Mouse (Mus musculus) embryonic facial prominence, embryonic 13.5 days (tissue): ENCODE results near the gene Pip4p1. TPM values are rescaled to one million over a fixed set of nuclear protein-coding genes. Genes with fewer than 3 reads are reported as not detected.
"Not testable (repeated sequence)": the region's sequence is repeated elsewhere in the genome, so short reads cannot be mapped to it uniquely, and the experiment has no call there.

ENCODE experiments used
- ATAC-seq: fragments of 200-750 bp; cut with Nextera tagmentation; 2 replicates; pipeline ENCODE4 v1.8.0; 2017; ENCODE audit warnings: low read depth; ENCODE audit not compliant: insufficient number of reproducible peaks, insufficient read depth, low FRiP score, low TSS enrichment
- H3K27ac ChIP-seq: fragments of 300-500 bp; sonication (generic); 2 replicates; pipeline ENCODE4 v1.5.1; 2015; ENCODE audit warnings: moderate library complexity, mild to moderate bottlenecking, inconsistent platforms
- H3K27me3 ChIP-seq: fragments of 300-500 bp; sonication (generic); 2 replicates; pipeline ENCODE4 v1.6.1; 2015; ENCODE audit warnings: mild to moderate bottlenecking, inconsistent platforms
- H3K36me3 ChIP-seq: fragments of 300-500 bp; sonication (generic); 2 replicates; pipeline ENCODE4 v1.6.1; 2015; ENCODE audit warnings: mild to moderate bottlenecking, inconsistent platforms
- H3K4me1 ChIP-seq: fragments of 300-500 bp; sonication (generic); 2 replicates; pipeline ENCODE4 v1.6.1; 2015; ENCODE audit warnings: inconsistent platforms
- H3K4me2 ChIP-seq: fragments of 300-500 bp; sonication (generic); 2 replicates; pipeline ENCODE4 v1.6.1; 2015; ENCODE audit warnings: moderate library complexity, mild to moderate bottlenecking, inconsistent platforms
- H3K4me3 ChIP-seq: fragments of 300-500 bp; sonication (generic); 2 replicates; pipeline ENCODE4 v1.5.1; 2015; ENCODE audit warnings: mild to moderate bottlenecking, inconsistent platforms
- H3K9ac ChIP-seq: fragments of 300-500 bp; sonication (generic); 2 replicates; pipeline ENCODE4 v1.6.1; 2015; ENCODE audit warnings: mild to moderate bottlenecking, inconsistent platforms
- H3K9me3 ChIP-seq: fragments of 300-500 bp; sonication (generic); 2 replicates; pipeline ENCODE4 v1.6.1; 2016; ENCODE audit warnings: inconsistent platforms
- WGBS: fragments of 180-500 bp; shearing (Covaris S2); methylation state at CpG from one replicate; pipeline ENCODE4 v1.1.7; 2015; ENCODE audit warnings: mixed read lengths; 5-methylcytosine and 5-hydroxymethylcytosine counted together
- polyA plus RNA-seq: library from polyadenylated mRNA; unstranded; fragments of >200 nt; fragmentation: Nextera tagmentation; extraction: Ambion mirVana; gene quantifications from 2 replicates; pipeline ENCODE4 v1.2.1, GENCODE M21; 2015

Pip4p1 gene
- polyA plus RNA-seq, 1 experiment from 2014 or later = 56.9 TPM

- 75% methylated on average over 4 of the region's 4 CpGs for WGBS
- no peak overlapping the region for H3K27ac ChIP-seq
These were observed 25.9 kb downstream of the Pip4p1 start for GRCm38 (mm10) chr14:50904828-50905129.

GRCm38 (mm10) chr14:50903973-50904827 lies 26.5 kb downstream of the Pip4p1 start:
- peak overlapping the region; percentile 40 for H3K4me3 ChIP-seq
- H3K4me1 ChIP-seq = peaks cover 8% of the 10 kb centered on the region; the same call in 1 of the 2 replicates
- H3K9me3 ChIP-seq = no peaks in the 10 kb centered on the region
- ATAC-seq = no peak
- no peaks in the 10 kb centered on the region for H3K27me3 ChIP-seq
- no peaks in the 10 kb centered on the region for H3K36me3 ChIP-seq
- H3K9ac ChIP-seq = peak overlapping the region; percentile 58
- WGBS = 4% methylated on average over 26 of the region's 26 CpGs
- peak overlapping the region; percentile 66 for H3K4me2 ChIP-seq
- no peak overlapping the region for H3K27ac ChIP-seq

More at GRCm38 (mm10) chr14:50904828-50905129, 25.9 kb downstream of the Pip4p1 start:
- no peak for ATAC-seq
- no peaks in the 10 kb centered on the region for H3K36me3 ChIP-seq
- no peaks in the 10 kb centered on the region for H3K27me3 ChIP-seq
- no peak overlapping the region for H3K9ac ChIP-seq
- H3K4me1 ChIP-seq = peaks cover 8% of the 10 kb centered on the region; the same call in 1 of the 2 replicates
- H3K4me2 ChIP-seq = no peak overlapping the region
- no peak overlapping the region for H3K4me3 ChIP-seq
- H3K9me3 ChIP-seq = no peaks in the 10 kb centered on the region

GRCm38 (mm10) chr14:50897992-50898391 lies 32.7 kb downstream of the Pip4p1 start:
- not testable (repeated sequence) for H3K4me3 ChIP-seq, ATAC-seq, H3K4me2 ChIP-seq, H3K36me3 ChIP-seq, H3K9ac ChIP-seq, H3K27ac ChIP-seq, H3K9me3 ChIP-seq
- peaks cover 16% of the 10 kb centered on the region for H3K4me1 ChIP-seq
- WGBS = 90% methylated on average over 2 of the region's 2 CpGs
- H3K27me3 ChIP-seq = peaks cover 28% of the 10 kb centered on the region

DNA sequence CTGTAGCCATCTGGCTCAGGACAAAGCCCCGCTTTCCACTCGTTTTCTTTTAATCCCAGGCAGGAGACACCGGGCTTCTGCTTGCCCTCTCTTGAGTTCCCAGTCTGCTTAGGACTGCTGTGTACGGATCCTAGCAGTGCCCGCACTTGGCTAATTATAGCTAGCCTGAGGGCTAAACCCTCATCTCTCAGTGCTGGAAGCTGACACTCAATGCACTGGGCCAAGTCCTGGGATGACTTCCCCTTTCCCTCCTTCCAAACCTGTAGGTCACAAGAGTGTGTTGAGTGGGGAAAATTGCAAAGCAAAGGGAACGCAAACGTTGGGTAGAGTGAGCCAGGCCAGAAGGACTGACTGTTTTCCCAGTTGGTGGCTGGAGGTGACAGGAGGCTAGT lies 33.3 kb downstream of the Pip4p1 start, which contains the start of gene Klhl33:
Gene Klhl33 (minus strand): TSS at position 134 of the 392 bp plus-strand sequence.
- Histone ChIP-seq H3K4me2 (peak within 1 kb of the TSS; percentile 91), H3K9me3 (no peaks in the 10 kb centered on the region), H3K27ac (no peak within 1 kb of the TSS), H3K4me3 (peak within 1 kb of the TSS; percentile 49), H3K9ac (peak within 1 kb of the TSS; percentile 71), H3K4me1 (peaks cover 21% of the 10 kb centered on the region), H3K36me3 (no peaks in the 10 kb centered on the region), H3K27me3 (peaks cover 28% of the 10 kb centered on the region)
- 25% methylated on average over 7 of the region's 7 CpGs for WGBS
- no peak for ATAC-seq

GRCm38 (mm10) chr14:50896747-50897373 lies 33.8 kb downstream of the Pip4p1 start:
- Histone ChIP-seq H3K36me3 (no peaks in the 10 kb centered on the region), H3K27me3 (peaks cover 28% of the 10 kb centered on the region), H3K4me1 (peaks cover 21% of the 10 kb centered on the region), H3K27ac (no peak overlapping the region), H3K9me3 (no peaks in the 10 kb centered on the region), H3K4me3 (peak overlapping the region; percentile 49), H3K9ac (peak overlapping the region; percentile 71), H3K4me2 (peak overlapping the region; percentile 91)
- ATAC-seq = no peak
- WGBS = 12% methylated on average over 23 of the region's 23 CpGs

GRCm38 (mm10) chr14:50895985-50896746 lies 34.5 kb downstream of the Pip4p1 start:
- 16% methylated on average over 19 of the region's 19 CpGs for WGBS
- H3K4me2 ChIP-seq = peak overlapping the region; percentile 91
- peaks cover 28% of the 10 kb centered on the region for H3K27me3 ChIP-seq
- peak overlapping the region; percentile 49 for H3K4me3 ChIP-seq
- H3K36me3 ChIP-seq = no peaks in the 10 kb centered on the region
- H3K9me3 ChIP-seq = no peaks in the 10 kb centered on the region
- peak overlapping the region; percentile 71 for H3K9ac ChIP-seq
- peaks cover 21% of the 10 kb centered on the region for H3K4me1 ChIP-seq
- ATAC-seq = no peak
- no peak overlapping the region for H3K27ac ChIP-seq

DNA sequence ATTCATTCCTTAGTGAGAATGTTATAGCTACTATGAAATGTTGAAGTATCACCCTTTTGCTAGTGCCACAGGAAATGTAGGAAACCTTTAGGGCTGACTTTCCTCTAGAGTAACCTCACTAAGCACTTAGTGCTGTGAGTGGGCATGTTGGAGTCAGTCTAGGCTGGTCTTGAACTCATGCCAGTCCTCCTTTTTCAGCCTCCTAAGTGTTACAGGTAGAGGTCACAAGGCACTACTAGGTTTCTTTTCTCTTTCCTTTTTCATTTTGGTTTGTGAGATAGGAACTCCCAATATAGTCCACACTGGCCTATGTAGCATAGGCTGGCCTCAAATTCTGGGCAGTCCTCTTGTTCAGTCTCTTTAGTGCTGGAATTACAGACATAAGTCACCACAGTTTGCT lies 35.2 kb downstream of the Pip4p1 start:
- Histone ChIP-seq H3K4me1 (peaks cover 21% of the 10 kb centered on the region), H3K4me3 (no peak overlapping the region), H3K4me2 (no peak overlapping the region), H3K27ac (no peak overlapping the region), H3K9ac (no peak overlapping the region), H3K36me3 (no peaks in the 10 kb centered on the region), H3K9me3 (no peaks in the 10 kb centered on the region), H3K27me3 (peaks cover 28% of the 10 kb centered on the region)
- no peak for ATAC-seq

DNA sequence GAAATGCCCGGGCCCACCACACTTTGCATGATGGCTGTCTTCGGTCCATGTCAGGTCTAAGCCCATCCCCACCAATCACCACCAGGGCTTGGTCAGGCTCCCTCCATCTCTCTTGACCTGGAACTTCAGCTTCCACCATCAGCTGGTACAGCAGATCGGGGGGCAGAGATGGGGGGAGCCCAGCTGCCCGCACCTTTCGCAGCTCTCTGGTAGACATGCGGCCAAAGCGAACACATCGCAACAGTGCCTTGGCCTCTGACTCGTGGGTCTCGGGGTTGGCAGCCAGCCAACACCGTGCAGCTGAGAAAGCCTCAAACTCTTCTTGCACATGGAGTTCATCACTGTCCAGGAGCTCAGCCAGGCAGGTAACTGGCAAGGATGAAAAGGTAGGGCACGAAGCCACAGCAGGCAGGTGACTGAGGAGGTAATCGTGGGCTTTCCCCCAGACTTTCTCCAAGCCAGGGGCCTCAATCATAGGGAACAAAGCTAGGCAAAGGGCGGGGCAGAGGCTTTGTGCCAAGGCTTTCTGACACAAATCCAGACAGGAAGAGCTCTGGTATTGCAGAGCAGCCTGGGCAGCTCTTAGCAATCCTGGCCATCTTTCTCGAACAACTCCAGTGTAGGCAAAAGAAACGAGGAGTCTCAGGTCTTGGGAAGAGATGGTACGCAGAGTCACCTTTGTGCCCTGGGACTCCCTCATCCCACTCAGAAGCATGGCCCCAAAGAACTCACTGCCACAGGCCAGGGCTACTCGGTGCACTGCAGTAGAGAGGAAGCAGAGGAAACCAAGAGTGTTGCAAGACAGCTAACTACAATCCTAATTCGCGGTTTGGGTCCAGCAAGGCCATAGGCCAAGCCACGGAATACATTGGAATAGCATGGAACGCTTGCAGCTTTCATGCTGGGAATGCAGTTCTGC lies 37.9 kb downstream of the Pip4p1 start:
- WGBS = 85% methylated on average over 22 of the region's 22 CpGs
- H3K4me1 ChIP-seq = peaks cover 21% of the 10 kb centered on the region
- 0 out of 2 replicates have a peak, but pooled peaks have one; percentile 13 for ATAC-seq
- H3K36me3 ChIP-seq = no peaks in the 10 kb centered on the region
- no peaks in the 10 kb centered on the region for H3K9me3 ChIP-seq
- peaks cover 25% of the 10 kb centered on the region for H3K27me3 ChIP-seq
- H3K4me2 ChIP-seq = no peak overlapping the region
- H3K27ac ChIP-seq = no peak overlapping the region
- no peak overlapping the region for H3K9ac ChIP-seq
- H3K4me3 ChIP-seq = no peak overlapping the region

- H3K36me3 ChIP-seq = no peaks in the 10 kb centered on the region
- peaks cover 17% of the 10 kb centered on the region for H3K4me1 ChIP-seq
- 80% methylated on average over 7 of the region's 7 CpGs for WGBS
- H3K27me3 ChIP-seq = peaks cover 18% of the 10 kb centered on the region
- no peak for ATAC-seq
- H3K4me2 ChIP-seq = no peak overlapping the region
- H3K9ac ChIP-seq = no peak overlapping the region
- no peaks in the 10 kb centered on the region for H3K9me3 ChIP-seq
- no peak overlapping the region for H3K4me3 ChIP-seq
- H3K27ac ChIP-seq = no peak overlapping the region
These were observed 38.6 kb downstream of the Pip4p1 start for GRCm38 (mm10) chr14:50892091-50892490.

- Histone ChIP-seq H3K4me1 (peaks cover 12% of the 10 kb centered on the region), H3K9ac (no peak overlapping the region), H3K27ac (no peak overlapping the region), H3K9me3 (no peaks in the 10 kb centered on the region), H3K36me3 (no peaks in the 10 kb centered on the region), H3K4me3 (no peak overlapping the region), H3K4me2 (no peak overlapping the region), H3K27me3 (peaks cover 13% of the 10 kb centered on the region)
- 90% methylated on average over 8 of the region's 8 CpGs for WGBS
- ATAC-seq = no peak
These were observed 39.0 kb downstream of the Pip4p1 start for GRCm38 (mm10) chr14:50891621-50892020.
